Mouse (Mus musculus) spleen, adult 2 months (tissue): ENCODE measurements around the gene Rnf123.
"Not testable (repeated sequence)": the region's sequence is repeated elsewhere in the genome, so short reads cannot be mapped to it uniquely, and the experiment has no call there.

Experiments used
- CTCF ChIP-seq: fragments of 200-500 bp; IDR thresholded peaks from 2 replicates; pipeline ENCODE4 v1.5.1; 2011; ENCODE audit warnings: mild to moderate bottlenecking, inconsistent platforms; ENCODE audit not compliant: insufficient read depth, insufficient read length, insufficient replicate concordance; ENCODE audit errors: extremely low read depth
- POLR2A ChIP-seq: fragments of 200-500 bp; IDR thresholded peaks from 2 replicates; pipeline ENCODE4 v1.6.1; 2011; ENCODE audit warnings: low read depth, low read length, inconsistent platforms

DNA sequence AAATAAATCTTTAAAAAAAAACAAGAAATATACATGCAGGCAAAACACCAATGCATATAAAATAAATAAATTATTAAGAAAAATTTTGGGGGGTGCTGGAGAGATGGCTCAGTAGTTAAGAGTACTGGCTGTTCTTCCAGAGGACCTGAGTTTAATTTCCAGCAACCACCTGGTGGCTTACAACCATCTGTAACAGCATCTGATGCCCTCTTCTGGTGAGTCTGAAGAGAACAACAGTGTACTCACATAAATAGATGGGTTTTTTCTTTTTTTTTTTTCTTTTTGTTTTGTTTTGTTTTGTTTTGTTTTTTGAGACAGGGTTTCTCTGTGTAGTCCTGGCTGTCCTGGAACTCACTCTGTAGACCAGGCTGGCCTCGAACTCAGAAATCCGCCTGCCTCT lies 69.6 kb downstream of the Rnf123 start:
- TF ChIP-seq POLR2A, CTCF: not testable (repeated sequence)
